Mouse (Mus musculus) heart, postnatal 0 days (tissue): ENCODE measurements around the gene 1700001C19Rik.

Experiments
- CTCF ChIP-seq: IDR thresholded peaks from 2 replicates; pipeline ENCODE4 v1.5.1; 2016; ENCODE audit warnings: antibody characterized with exemption, control low read depth, low read depth
- EP300 ChIP-seq: IDR thresholded peaks from 2 replicates; pipeline ENCODE4 v1.6.1; 2016; ENCODE audit warnings: antibody characterized with exemption, low read depth

GRCm38 (mm10) chr17:47424186-47424585 is 13.0 kb downstream of the 1700001C19Rik start:
- no peak for TF ChIP-seq EP300
- no peak for TF ChIP-seq CTCF
